8 mouse cellular contexts compared by ENCODE assay signal in genomic region chr6:113623386-113623785, GRCm38 (mm10). TPM values are rescaled to one million over a fixed set of nuclear protein-coding genes. Genes with fewer than 3 reads are reported as not detected.
DNase-seq lines count a peak whose midpoint lies in the region; ATAC-seq and TF ChIP-seq lines count a peak whose summit lies in the region.

No protein-coding gene starts in this region.

- H3K4me1 ChIP-seq in lung, adult 2 months (ENCODE audit: control insufficient read depth, insufficient read depth, low read length) = peaks cover 13% of the 10 kb centered on the region
- 0 out of 2 replicates have a peak, but pooled peaks cover 8% of the 10 kb centered on the region for H3K4me1 ChIP-seq in embryonic facial prominence, embryonic 14.5 days (ENCODE audit: control insufficient read depth, insufficient read depth, low read length)
- H3K4me1 ChIP-seq in intestine, postnatal 0 days (replicated peaks; ENCODE audit: control insufficient read depth, insufficient read depth, low read length) = peaks cover 13% of the 10 kb centered on the region
- peaks cover 14% of the 10 kb centered on the region for H3K4me1 ChIP-seq in neural tube, embryonic 15.5 days

- no peak for TF ChIP-seq CTCF in lung, adult 2 months (IDR thresholded peaks at IDR 0.05; ENCODE audit: insufficient read depth, low read length)
- TF ChIP-seq CTCF in intestine, postnatal 0 days (IDR thresholded peaks at IDR 0.05; ENCODE audit: low read depth) = no peak

- WGBS in lung, adult 2 months = 47% methylated on average over 5 of the region's 5 CpGs
- WGBS in embryonic facial prominence, embryonic 14.5 days = 65% methylated on average over 5 of the region's 5 CpGs
- 59% methylated on average over 5 of the region's 5 CpGs for WGBS in intestine, postnatal 0 days
- 73% methylated on average over 5 of the region's 5 CpGs for WGBS in neural tube, embryonic 15.5 days

- ATAC-seq in embryonic facial prominence, embryonic 14.5 days (ENCODE audit: low read depth) = no peak
- no peak for ATAC-seq in intestine, postnatal 0 days
- no peak for ATAC-seq in neural tube, embryonic 15.5 days (ENCODE audit: low FRiP score)

- H3K9ac ChIP-seq in embryonic facial prominence, embryonic 14.5 days (ENCODE audit: low read depth, low read length) = peak overlapping the region; percentile 88; the same call in 1 of the 2 replicates
- H3K9ac ChIP-seq in intestine, postnatal 0 days (ENCODE audit: low read depth, low read length) = peak overlapping the region; percentile 64; the same call in 1 of the 2 replicates
- H3K9ac ChIP-seq in neural tube, embryonic 15.5 days (replicated peaks) = no peak overlapping the region

- peak; percentile 17 for DNase-seq in lung, adult 2 months
- no peak for DNase-seq in lung, postnatal 36 days
- no peak for DNase-seq in embryonic facial prominence, embryonic 14.5 days (ENCODE audit: low spot score)
- no peak for DNase-seq in urinary bladder, adult 2 months (ENCODE audit: low spot score)
- DNase-seq in frontal cortex, postnatal 25 days (ENCODE audit: low spot score in 2 of 2) = no peak
- no peak for DNase-seq in layer of hippocampus, postnatal 14 days (ENCODE audit: low spot score in 2 of 2)

- H3K4me2 ChIP-seq in embryonic facial prominence, embryonic 14.5 days (ENCODE audit: low read depth, low read length) = peak overlapping the region; percentile 72
- peak overlapping the region; percentile 90 for H3K4me2 ChIP-seq in intestine, postnatal 0 days (replicated peaks; ENCODE audit: low read depth)
- H3K4me2 ChIP-seq in neural tube, embryonic 15.5 days = peak overlapping the region; percentile 71

- no peak for TF ChIP-seq POLR2A in lung, adult 2 months (IDR thresholded peaks at IDR 0.05; ENCODE audit: borderline replicate concordance, extremely low read depth, low read depth, low read length)

- peak overlapping the region; percentile 90; the same call in 1 of the 2 replicates for H3K27ac ChIP-seq in embryonic facial prominence, embryonic 14.5 days (replicated peaks; ENCODE audit: low read depth, low read length)
- H3K27ac ChIP-seq in intestine, postnatal 0 days (ENCODE audit: low read depth, low read length) = no peak overlapping the region
- H3K27ac ChIP-seq in neural tube, embryonic 15.5 days (replicated peaks) = peak overlapping the region; percentile 91

- H3K36me3 ChIP-seq in embryonic facial prominence, embryonic 14.5 days (ENCODE audit: control insufficient read depth, insufficient read depth, low read length) = peaks cover 9% of the 10 kb centered on the region; the same call in 1 of the 2 replicates
- peaks cover 10% of the 10 kb centered on the region for H3K36me3 ChIP-seq in intestine, postnatal 0 days (ENCODE audit: control insufficient read depth, insufficient read depth)
- H3K36me3 ChIP-seq in neural tube, embryonic 15.5 days = peaks cover 8% of the 10 kb centered on the region

- H3K9me3 ChIP-seq in embryonic facial prominence, embryonic 14.5 days (ENCODE audit: control insufficient read depth, low read length) = no peaks in the 10 kb centered on the region
- no peaks in the 10 kb centered on the region for H3K9me3 ChIP-seq in intestine, postnatal 0 days (ENCODE audit: control insufficient read depth)
- H3K9me3 ChIP-seq in neural tube, embryonic 15.5 days (replicated peaks) = no peaks in the 10 kb centered on the region

- H3K27me3 ChIP-seq in embryonic facial prominence, embryonic 14.5 days (replicated peaks; ENCODE audit: control insufficient read depth, insufficient read depth, low read length) = no peaks in the 10 kb centered on the region
- H3K27me3 ChIP-seq in intestine, postnatal 0 days (replicated peaks; ENCODE audit: control insufficient read depth, insufficient read depth, low read length) = no peaks in the 10 kb centered on the region
- no peaks in the 10 kb centered on the region for H3K27me3 ChIP-seq in neural tube, embryonic 15.5 days (replicated peaks)

- H3K4me3 ChIP-seq in lung, adult 2 months (replicated peaks; ENCODE audit: extremely low read depth, low read depth, low read length) = peak overlapping the region; percentile 70
- peak overlapping the region; percentile 78 for H3K4me3 ChIP-seq in embryonic facial prominence, embryonic 14.5 days (ENCODE audit: low read depth, low read length)
- peak overlapping the region; percentile 71 for H3K4me3 ChIP-seq in intestine, postnatal 0 days (ENCODE audit: low read depth, low read length)
- H3K4me3 ChIP-seq in neural tube, embryonic 15.5 days (replicated peaks) = peak overlapping the region; percentile 79

RNA-seq across cellular contexts. Expression of gene Vhl, which starts 0.4 kb away (rescaled TPM):
- 16.5 and 25.9 TPM in 2 replicates for polyA plus RNA-seq in lung, adult 2 months (2012; rRNA removed)
- 48.7 and 53.0 TPM in 2 replicates for polyA plus RNA-seq in embryonic facial prominence, embryonic 14.5 days (2014; fragmentation: Nextera tagmentation; extraction: Ambion mirVana)
- 18.4 and 20.6 TPM in 2 replicates for polyA plus RNA-seq in intestine, postnatal 0 days (2015; fragmentation: Nextera tagmentation; extraction: Ambion mirVana)
- polyA plus RNA-seq in neural tube, embryonic 15.5 days (2015; fragmentation: Nextera tagmentation; extraction: Ambion mirVana) = 68.1 and 75.8 TPM in 2 replicates
- 14.9 and 22.5 TPM in 2 replicates for polyA plus RNA-seq in urinary bladder, adult 2 months (2012; rRNA removed)
- 10 to 100 TPM; 51.9 to 54.7 TPM for total RNA-seq in layer of hippocampus, postnatal 14 days (2021)

RNA-seq across cellular contexts. Expression of gene Irak2, which starts 14.9 kb away (rescaled TPM):
- polyA plus RNA-seq in lung, adult 2 months (2012; rRNA removed) = 48.8 and 53.8 TPM in 2 replicates
- 2.2 and 2.5 TPM in 2 replicates for polyA plus RNA-seq in embryonic facial prominence, embryonic 14.5 days (2014; fragmentation: Nextera tagmentation; extraction: Ambion mirVana)
- 21.2 and 26.1 TPM in 2 replicates for polyA plus RNA-seq in intestine, postnatal 0 days (2015; fragmentation: Nextera tagmentation; extraction: Ambion mirVana)
- polyA plus RNA-seq in neural tube, embryonic 15.5 days (2015; fragmentation: Nextera tagmentation; extraction: Ambion mirVana) = 2.5 and 4.5 TPM in 2 replicates
- 69.3 and 91.4 TPM in 2 replicates for polyA plus RNA-seq in urinary bladder, adult 2 months (2012; rRNA removed)
- total RNA-seq in layer of hippocampus, postnatal 14 days (2021) = 10 to 100 TPM; 19.9 to 20.0 TPM

RNA-seq across cellular contexts. Expression of gene Brk1, which starts 18.8 kb away (rescaled TPM):
- 101 and 184 TPM in 2 replicates for polyA plus RNA-seq in lung, adult 2 months (2012; rRNA removed)
- polyA plus RNA-seq in embryonic facial prominence, embryonic 14.5 days (2014; fragmentation: Nextera tagmentation; extraction: Ambion mirVana) = 233 and 249 TPM in 2 replicates
- polyA plus RNA-seq in intestine, postnatal 0 days (2015; fragmentation: Nextera tagmentation; extraction: Ambion mirVana) = 185 and 187 TPM in 2 replicates
- 245 and 258 TPM in 2 replicates for polyA plus RNA-seq in neural tube, embryonic 15.5 days (2015; fragmentation: Nextera tagmentation; extraction: Ambion mirVana)
- 176 and 195 TPM in 2 replicates for polyA plus RNA-seq in urinary bladder, adult 2 months (2012; rRNA removed)
- 100 to 1,000 TPM; 228 to 229 TPM for total RNA-seq in layer of hippocampus, postnatal 14 days (2021)

RNA-seq across cellular contexts. Expression of gene Fancd2os, which starts 22.9 kb away (rescaled TPM):
- polyA plus RNA-seq in lung, adult 2 months (2012; rRNA removed) = not detected in 2 replicates
- not detected in 2 replicates for polyA plus RNA-seq in embryonic facial prominence, embryonic 14.5 days (2014; fragmentation: Nextera tagmentation; extraction: Ambion mirVana)
- polyA plus RNA-seq in intestine, postnatal 0 days (2015; fragmentation: Nextera tagmentation; extraction: Ambion mirVana) = 0.33 TPM in 1 of 2 replicates, not detected in the other
- polyA plus RNA-seq in neural tube, embryonic 15.5 days (2015; fragmentation: Nextera tagmentation; extraction: Ambion mirVana) = not detected in 2 replicates
- not detected in 2 replicates for polyA plus RNA-seq in urinary bladder, adult 2 months (2012; rRNA removed)
- under 1 TPM; 0.23 to 0.45 TPM for total RNA-seq in layer of hippocampus, postnatal 14 days (2021)
